Mouse (Mus musculus) heart, adult 18-20 months (tissue): ENCODE results near the gene Med1. TPM values are rescaled to one million over a fixed set of nuclear protein-coding genes. Genes with fewer than 3 reads are reported as not detected.

Experiments
- DNase-seq, 2 experiments: peaks; one replicate each; pipeline ENCODE4 v3.0.0; 2021 to 2022; ENCODE audit warnings: mixed read lengths in 1 of 2
- microRNA-seq, 2 experiments: library from miRNA; unstranded; fragments of <30 nt; microRNA quantifications; one replicate each; pipeline ENCODE4 v1.2.0; 2022
- total RNA-seq, 2 experiments: library from RNA; stranded (reverse); gene quantifications; 2 replicates each; pipeline ENCODE4 v1.2.3; 2021

The Med1 gene
- total RNA-seq, 2 experiments from 2014 or later = 37.3 to 39.0 TPM

DNA sequence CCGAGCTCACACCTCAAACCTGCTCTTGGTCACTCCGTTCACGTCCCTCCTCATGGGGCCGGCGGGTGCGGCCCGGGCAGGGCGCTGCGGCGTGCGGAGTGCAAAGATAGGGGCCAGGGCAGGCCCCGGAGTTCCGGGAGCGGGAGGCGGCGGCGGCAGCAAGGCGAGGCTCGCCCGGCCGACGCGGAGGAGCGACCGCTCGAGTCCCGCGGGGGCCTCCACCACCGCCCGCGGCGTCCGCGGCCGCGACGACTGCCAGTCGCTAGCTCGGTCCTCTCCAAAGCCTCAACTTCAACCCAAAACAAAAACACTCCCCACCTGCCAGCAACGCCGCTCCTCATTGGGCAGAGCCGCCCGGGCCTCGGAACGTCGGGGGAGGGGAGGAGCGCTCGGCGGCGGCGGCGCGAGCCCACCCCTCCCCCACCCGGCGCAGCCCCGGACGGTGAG, 43.8 kb downstream of the Med1 start:
- DNase-seq = peak; percentile 95 to 96

DNA sequence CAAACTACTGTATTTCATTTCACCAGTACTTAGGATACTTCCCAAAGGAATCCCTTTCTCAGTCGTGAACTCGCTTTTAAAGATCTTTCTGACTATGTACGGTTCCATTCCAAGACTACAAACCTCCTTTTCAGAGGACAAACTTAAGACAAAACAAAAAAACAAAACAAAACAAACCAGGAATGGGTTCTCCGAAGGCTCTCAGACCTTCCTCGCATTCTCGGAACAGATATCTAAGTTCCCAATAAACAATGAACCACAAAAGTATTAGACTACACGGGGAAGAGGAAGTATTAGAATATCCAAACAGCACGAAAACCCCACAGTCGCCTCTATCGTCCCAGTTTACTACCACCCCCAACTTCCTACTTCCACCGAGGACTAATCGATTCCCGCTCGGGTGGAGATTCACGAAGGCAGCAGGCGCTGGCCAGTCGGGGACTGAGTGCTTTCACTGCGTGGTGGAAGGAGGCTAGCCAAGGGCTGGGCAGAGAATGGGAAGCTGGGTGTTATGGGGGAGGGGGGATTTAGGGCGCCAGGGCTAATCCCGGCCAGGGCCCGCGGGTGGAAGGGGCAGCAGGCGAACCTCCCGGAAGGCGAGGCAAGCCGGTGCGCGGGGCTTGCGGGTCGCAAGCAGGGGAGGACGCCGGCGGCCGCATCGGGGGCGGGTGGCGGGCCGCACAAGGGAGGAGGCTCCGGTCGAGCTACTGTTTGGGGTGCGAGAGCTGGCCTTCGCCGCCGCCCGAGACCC, 44.4 kb downstream of the Med1 start:
- peak; percentile 62 to 68 for DNase-seq

DNA sequence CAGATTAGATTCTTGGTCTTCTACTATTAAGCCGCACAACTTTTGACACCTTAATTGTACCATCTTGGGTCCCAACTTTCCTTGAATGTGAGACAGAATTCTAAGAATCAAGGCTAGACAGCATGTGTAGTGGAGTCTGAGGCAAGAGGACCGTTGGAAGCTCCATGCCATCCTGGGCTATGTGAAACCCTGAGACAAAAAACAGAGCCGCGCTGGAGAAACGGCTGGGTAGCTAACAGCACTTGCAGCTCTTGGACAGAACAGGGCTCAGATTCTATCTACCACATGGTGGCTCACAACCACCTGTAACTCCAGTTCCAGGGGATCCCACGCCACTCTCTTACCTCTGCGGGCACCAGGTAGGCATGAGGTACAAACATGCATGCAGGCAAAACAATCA, 47.2 kb downstream of the Med1 start:
- no peak for DNase-seq

DNA sequence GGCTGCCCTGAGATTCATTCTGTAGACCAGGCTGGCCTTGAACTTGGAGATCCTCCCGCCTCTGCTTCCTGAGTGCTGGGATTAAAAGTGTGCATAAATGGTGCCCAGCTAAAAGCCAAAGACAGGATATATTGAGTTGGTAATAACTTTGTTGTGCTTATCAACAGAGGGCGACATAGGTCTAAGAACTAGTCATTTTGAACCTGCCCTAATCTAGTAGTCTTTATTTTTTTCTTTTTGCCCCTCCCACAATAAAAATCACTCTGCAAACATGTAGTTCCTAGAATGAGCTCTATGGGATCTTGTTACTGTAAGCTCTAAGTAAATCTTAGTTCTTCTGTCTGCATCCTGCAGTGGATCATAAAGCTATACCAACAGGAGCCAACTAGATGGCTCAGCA, 50.5 kb downstream of the Med1 start:
- DNase-seq = no peak

DNA sequence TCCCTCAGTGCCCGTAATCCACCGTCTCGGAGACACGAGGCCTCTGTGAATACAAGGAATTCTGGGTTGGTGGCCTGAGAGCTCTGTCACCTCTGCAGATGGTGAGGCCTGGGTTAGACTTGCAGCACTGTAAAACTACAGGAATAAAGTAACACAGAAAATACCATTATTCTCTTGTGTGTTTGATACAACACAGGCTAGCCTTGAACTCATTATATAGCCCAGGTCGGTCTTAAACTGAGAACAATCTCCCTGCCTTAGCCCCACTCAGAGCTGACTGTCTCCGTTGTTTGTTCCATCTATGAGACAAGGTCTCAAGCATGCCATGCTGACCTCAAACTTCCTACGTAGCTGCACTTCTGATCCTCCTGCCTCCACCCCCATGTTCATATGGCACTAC, 54.2 kb downstream of the Med1 start:
- no peak for DNase-seq

DNA sequence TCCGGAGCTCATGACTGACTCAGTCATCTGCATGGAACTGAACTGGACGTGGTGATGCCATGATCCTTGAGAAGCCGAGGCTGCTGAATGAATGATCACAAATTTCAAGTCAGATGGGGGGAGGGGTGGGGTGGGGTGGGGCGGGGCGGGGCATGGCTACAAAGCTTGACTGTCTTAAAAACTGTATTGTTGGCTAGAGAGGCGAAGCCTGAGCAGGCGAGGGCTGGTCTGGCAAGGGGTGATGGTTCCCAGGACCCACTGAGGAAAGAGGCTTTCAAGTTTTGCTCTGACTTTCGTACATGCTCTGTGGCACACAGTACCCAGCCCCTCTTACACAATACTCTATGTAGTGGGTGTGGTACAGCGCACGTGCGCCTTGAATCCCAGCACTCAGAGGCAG, 55.3 kb downstream of the Med1 start:
- DNase-seq = no peak

DNA sequence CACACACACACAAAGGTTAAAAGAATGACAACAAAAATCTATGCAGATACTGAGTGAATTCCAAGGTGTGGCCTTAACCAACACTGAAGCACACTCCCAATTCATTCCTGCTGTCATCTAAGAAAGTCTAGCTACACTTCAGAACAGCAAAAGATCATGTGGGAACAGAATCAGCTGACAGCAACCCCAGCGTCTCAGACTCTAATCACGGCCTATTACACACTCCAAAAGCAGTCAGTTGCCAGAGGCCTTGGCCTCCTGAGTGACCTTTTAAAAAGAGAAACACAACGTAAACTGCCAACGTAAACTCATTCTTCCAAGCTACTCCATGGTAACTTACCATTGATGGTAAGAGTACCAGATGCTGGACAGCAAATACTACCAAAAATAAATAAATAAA, 58.1 kb downstream of the Med1 start:
- peak; percentile 18 to 24 for DNase-seq

DNA sequence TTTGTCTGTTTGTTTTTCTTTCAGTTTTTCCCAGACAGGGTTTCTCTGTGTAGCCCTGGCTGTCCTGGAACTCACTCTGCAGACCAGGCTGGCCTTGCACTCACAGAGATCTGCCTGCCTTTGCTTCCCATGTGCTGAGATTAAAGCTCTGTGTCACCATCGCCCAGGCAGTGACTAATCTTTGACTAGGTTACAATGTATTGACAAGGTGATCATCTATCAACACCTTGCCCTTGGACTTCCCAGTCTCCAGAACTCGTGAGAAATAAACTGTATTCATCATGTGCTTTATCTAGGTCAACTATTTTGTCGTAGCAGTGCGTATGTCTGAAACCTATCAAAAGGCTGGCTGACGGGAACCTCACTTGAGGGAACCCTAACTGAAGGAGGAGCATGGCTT, 69.7 kb downstream of the Med1 start:
- DNase-seq = no peak

DNA sequence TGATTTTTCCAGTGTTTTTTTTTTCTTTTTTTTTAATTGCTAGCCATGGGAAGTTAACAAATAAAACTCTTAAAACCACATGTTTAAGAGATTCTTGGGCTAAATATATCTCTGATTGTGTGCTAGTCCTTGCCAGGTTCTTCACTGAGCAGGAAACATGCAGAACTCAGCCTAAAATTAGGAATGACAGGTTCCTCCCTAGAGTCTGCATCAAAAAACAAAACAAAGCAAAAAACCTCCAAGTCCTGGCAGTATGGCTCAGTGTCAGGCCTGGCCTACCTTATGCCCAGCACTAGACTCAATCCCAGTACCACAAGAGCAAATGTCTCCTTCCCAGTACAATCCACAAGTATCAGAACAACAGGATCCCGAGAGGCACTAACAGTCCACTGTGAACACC, 78.7 kb downstream of the Med1 start:
- DNase-seq = peak; percentile 22 to 37

DNA sequence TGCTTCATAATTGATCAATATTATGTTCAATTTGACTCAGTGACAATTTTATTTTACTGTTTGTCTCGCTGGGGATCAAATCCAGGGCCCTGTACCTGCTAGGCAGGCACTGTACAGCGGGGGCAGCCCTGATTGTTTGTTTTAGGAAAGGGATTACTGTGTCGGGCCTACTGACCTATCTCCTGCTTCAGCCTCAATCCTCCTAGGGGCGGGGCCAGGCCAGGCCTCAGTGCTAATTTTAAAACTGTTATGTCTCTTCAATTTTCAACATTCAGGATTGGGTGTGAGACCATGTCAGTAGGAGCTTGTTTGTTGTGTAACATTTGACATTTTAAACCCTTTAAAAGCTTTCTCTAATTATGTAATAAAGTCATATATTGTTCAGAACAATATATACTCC, 79.6 kb downstream of the Med1 start:
- peak; percentile 17 to 26 for DNase-seq

DNA sequence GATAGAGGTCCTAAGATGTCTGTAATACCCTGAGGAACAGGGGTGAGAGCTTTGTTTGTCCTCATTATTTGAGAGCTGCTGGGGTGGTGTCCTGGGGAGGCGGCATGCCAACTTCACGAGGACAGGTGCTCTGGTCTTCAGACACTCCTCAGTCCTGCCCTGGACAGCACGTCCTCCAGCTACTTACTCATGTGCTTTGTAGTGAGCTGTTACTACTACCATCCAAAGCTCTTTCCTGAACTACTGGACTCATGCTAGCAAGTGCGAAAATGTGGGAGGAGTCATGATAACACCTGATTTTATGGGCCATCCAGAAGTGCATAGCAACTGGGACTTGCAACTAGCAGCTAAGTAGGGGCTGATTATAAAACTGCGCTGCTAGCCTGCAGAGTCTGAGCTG, 83.4 kb downstream of the Med1 start:
- DNase-seq = no peak

Small RNAs within 50 kb of the gene (microRNA-seq; reads per million reads assigned to microRNA genes)
- 0 reads per million in 2 experiments for gene Gm27399

Other genes with a start within 250 kb of the Med1 start
- gene Plxdc1, start 206.8 kb downstream of the Med1 start, total RNA-seq = 1 to 10 TPM; 3.2 to 4.6 TPM
- gene Arl5c, start 197.1 kb downstream of the Med1 start, total RNA-seq = 1 to 10 TPM in 1 of 2 experiments, not detected in 1; 1.1 TPM
- 1 to 10 TPM; 5.1 to 5.9 TPM for gene Cacnb1, start 170.3 kb downstream of the Med1 start, total RNA-seq
- gene Rpl19, start 166.6 kb downstream of the Med1 start, total RNA-seq = 100 to 1,000 TPM; 537 to 590 TPM
- under 1 TPM; 0.15 to 0.25 TPM for gene Stac2, start 139.8 kb downstream of the Med1 start, total RNA-seq
- gene Fbxl20, start 42.9 kb downstream of the Med1 start, total RNA-seq = 10 to 100 TPM; 19.1 to 22.2 TPM
- gene Cdk12, start 9.8 kb upstream of the Med1 start, total RNA-seq = 10 to 100 TPM; 18.2 to 22.1 TPM
- not detected for gene Neurod2, start 136.4 kb upstream of the Med1 start, total RNA-seq
- 1 to 10 TPM; 4.3 to 5.1 TPM for gene Ppp1r1b, start 155.1 kb upstream of the Med1 start, total RNA-seq
- gene Stard3, start 165.1 kb upstream of the Med1 start, total RNA-seq = 10 to 100 TPM; 15.8 to 20.6 TPM
- gene Tcap, start 190.5 kb upstream of the Med1 start, total RNA-seq = 1,000 to 10,000 TPM; 1,636 to 2,096 TPM
- under 1 TPM; 0.84 to 0.90 TPM for gene Pnmt, start 193.2 kb upstream of the Med1 start, total RNA-seq
- gene Pgap3, start 207.2 kb upstream of the Med1 start, total RNA-seq = 1 to 10 TPM; 8.1 to 9.1 TPM
- 1 to 10 TPM; 5.6 to 5.9 TPM for gene Erbb2, start 219.2 kb upstream of the Med1 start, total RNA-seq
- 10 to 100 TPM; 63.9 to 65.9 TPM for gene Mien1, start 245.7 kb upstream of the Med1 start, total RNA-seq